8 mouse cellular contexts compared by ENCODE assay signal in genomic region chr6:29215181-29215580, GRCm38 (mm10). TPM values are rescaled to one million over a fixed set of nuclear protein-coding genes. Genes with fewer than 3 reads are reported as not detected.
DNase-seq lines count a peak whose midpoint lies in the region; ATAC-seq and TF ChIP-seq lines count a peak whose summit lies in the region.

No protein-coding gene starts in this region.

- no peaks in the 10 kb centered on the region for H3K36me3 ChIP-seq in heart, embryonic 12.5 days
- H3K36me3 ChIP-seq in E14TG2a.4 (ENCODE audit: insufficient read depth, low read length): no peaks in the 10 kb centered on the region
- H3K36me3 ChIP-seq in forebrain, embryonic 14.5 days (ENCODE audit: control insufficient read depth, insufficient read depth, low read length): no peaks in the 10 kb centered on the region
- no peaks in the 10 kb centered on the region for H3K36me3 ChIP-seq in liver, embryonic 16.5 days (ENCODE audit: control insufficient read depth, insufficient read depth)

- peak overlapping the region; percentile 78 for H3K4me3 ChIP-seq in heart, embryonic 12.5 days
- H3K4me3 ChIP-seq in E14TG2a.4 (replicated peaks; ENCODE audit: low read length): peak overlapping the region; percentile 95
- H3K4me3 ChIP-seq in forebrain, embryonic 14.5 days (ENCODE audit: low read depth, low read length): peak overlapping the region; percentile 64
- H3K4me3 ChIP-seq in liver, embryonic 16.5 days (ENCODE audit: low read depth, low read length): peak overlapping the region; percentile 70

- 22% methylated on average over 9 of the region's 9 CpGs for WGBS in heart, embryonic 12.5 days
- WGBS in forebrain, embryonic 14.5 days: 12% methylated on average over 9 of the region's 9 CpGs
- WGBS in liver, embryonic 16.5 days (ENCODE audit: insufficient replicate concordance): 15% methylated on average over 9 of the region's 9 CpGs

- H3K27me3 ChIP-seq in heart, embryonic 12.5 days (replicated peaks): peaks cover 14% of the 10 kb centered on the region
- peaks cover 52% of the 10 kb centered on the region for H3K27me3 ChIP-seq in E14TG2a.4 (ENCODE audit: insufficient read depth, low read length)
- peaks cover 6% of the 10 kb centered on the region; the same call in 1 of the 2 replicates for H3K27me3 ChIP-seq in forebrain, embryonic 14.5 days (replicated peaks; ENCODE audit: control insufficient read depth, insufficient read depth, low read length)
- peaks cover 22% of the 10 kb centered on the region for H3K27me3 ChIP-seq in liver, embryonic 16.5 days (ENCODE audit: control insufficient read depth, insufficient read depth, low read depth, low read length)

- H3K27ac ChIP-seq in heart, embryonic 12.5 days (ENCODE audit: poor library complexity, severe bottlenecking): no peak overlapping the region
- H3K27ac ChIP-seq in forebrain, embryonic 14.5 days (ENCODE audit: low read depth, low read length): no peak overlapping the region
- H3K27ac ChIP-seq in liver, embryonic 16.5 days (ENCODE audit: low read length): no peak overlapping the region

- no peaks in the 10 kb centered on the region for H3K9me3 ChIP-seq in heart, embryonic 12.5 days (replicated peaks)
- H3K9me3 ChIP-seq in E14TG2a.4 (ENCODE audit: low read length): no peaks in the 10 kb centered on the region
- no peaks in the 10 kb centered on the region for H3K9me3 ChIP-seq in forebrain, embryonic 14.5 days (replicated peaks; ENCODE audit: control insufficient read depth, low read length)
- no peaks in the 10 kb centered on the region for H3K9me3 ChIP-seq in liver, embryonic 16.5 days (replicated peaks; ENCODE audit: control insufficient read depth, low read length)

- no peak for ATAC-seq in heart, embryonic 12.5 days (ENCODE audit: insufficient number of reproducible peaks, low FRiP score)
- no peak for ATAC-seq in forebrain, embryonic 14.5 days
- no peak for ATAC-seq in liver, embryonic 16.5 days (ENCODE audit: low read depth)

- peak overlapping the region; percentile 97 for H3K4me2 ChIP-seq in heart, embryonic 12.5 days
- H3K4me2 ChIP-seq in forebrain, embryonic 14.5 days (ENCODE audit: low read length): peak overlapping the region; percentile 97
- H3K4me2 ChIP-seq in liver, embryonic 16.5 days (ENCODE audit: low read depth, low read length): peak overlapping the region; percentile 88

- H3K9ac ChIP-seq in heart, embryonic 12.5 days: peak overlapping the region; percentile 73
- H3K9ac ChIP-seq in forebrain, embryonic 14.5 days (ENCODE audit: low read length): peak overlapping the region; percentile 68
- peak overlapping the region; percentile 61; the same call in 1 of the 2 replicates for H3K9ac ChIP-seq in liver, embryonic 16.5 days (ENCODE audit: low read depth, low read length)

- no peak for DNase-seq in heart, postnatal 4 days
- DNase-seq in forebrain, embryonic 14.5 days (ENCODE audit: low spot score): no peak
- DNase-seq in adipocyte (ENCODE audit: low spot score): no peak
- no peak for DNase-seq in layer of hippocampus, adult 9-11 months
- DNase-seq in right cerebral cortex, adult 2 months (ENCODE audit: low spot score in 2 of 2): no peak

- no peak for TF ChIP-seq CTCF in E14TG2a.4 (conservative IDR thresholded peaks at IDR 0.05; ENCODE audit: low read length)

- peaks cover 33% of the 10 kb centered on the region for H3K4me1 ChIP-seq in heart, embryonic 12.5 days (replicated peaks)
- peaks cover 45% of the 10 kb centered on the region for H3K4me1 ChIP-seq in E14TG2a.4 (replicated peaks; ENCODE audit: low read depth, low read length)
- H3K4me1 ChIP-seq in forebrain, embryonic 14.5 days (ENCODE audit: control insufficient read depth, insufficient read depth, low read length): peaks cover 24% of the 10 kb centered on the region
- peaks cover 20% of the 10 kb centered on the region for H3K4me1 ChIP-seq in liver, embryonic 16.5 days (ENCODE audit: control insufficient read depth, low read depth, low read length)

RNA-seq across cellular contexts. Expression of gene Impdh1, which starts 1.0 kb away (rescaled TPM):
- polyA plus RNA-seq in heart, embryonic 12.5 days (2016; fragmentation: Nextera tagmentation; extraction: Ambion mirVana): 39.5 and 40.8 TPM in 2 replicates
- total RNA-seq in heart, postnatal 4 days (2021): 10 to 100 TPM; 29.5 to 30.6 TPM
- polyA plus RNA-seq in forebrain, embryonic 14.5 days (2014; fragmentation: Nextera tagmentation; extraction: Ambion mirVana): 34.5 and 50.2 TPM in 2 replicates
- 8.4 and 10.0 TPM in 2 replicates for polyA plus RNA-seq in liver, embryonic 16.5 days (2015; fragmentation: Nextera tagmentation; extraction: Ambion mirVana)

RNA-seq across cellular contexts. Expression of gene Prrt4, which starts 35.8 kb away (rescaled TPM):
- 3.0 and 3.1 TPM in 2 replicates for polyA plus RNA-seq in heart, embryonic 12.5 days (2016; fragmentation: Nextera tagmentation; extraction: Ambion mirVana)
- total RNA-seq in heart, postnatal 4 days (2021): 1 to 10 TPM; 7.3 to 7.7 TPM
- polyA plus RNA-seq in forebrain, embryonic 14.5 days (2014; fragmentation: Nextera tagmentation; extraction: Ambion mirVana): 1.9 and 3.8 TPM in 2 replicates
- polyA plus RNA-seq in liver, embryonic 16.5 days (2015; fragmentation: Nextera tagmentation; extraction: Ambion mirVana): 0.04 TPM in 1 of 2 replicates, not detected in the other

RNA-seq across cellular contexts. Expression of gene Rbm28, which starts 50.4 kb away (rescaled TPM):
- 32.4 and 35.6 TPM in 2 replicates for polyA plus RNA-seq in heart, embryonic 12.5 days (2016; fragmentation: Nextera tagmentation; extraction: Ambion mirVana)
- total RNA-seq in heart, postnatal 4 days (2021): 10 to 100 TPM; 30.3 to 32.5 TPM
- 34.3 and 36.6 TPM in 2 replicates for polyA plus RNA-seq in forebrain, embryonic 14.5 days (2014; fragmentation: Nextera tagmentation; extraction: Ambion mirVana)
- 8.8 and 8.9 TPM in 2 replicates for polyA plus RNA-seq in liver, embryonic 16.5 days (2015; fragmentation: Nextera tagmentation; extraction: Ambion mirVana)

RNA-seq across cellular contexts. Expression of gene Hilpda, which starts 57.1 kb away (rescaled TPM):
- 22.7 TPM in 2 replicates for polyA plus RNA-seq in heart, embryonic 12.5 days (2016; fragmentation: Nextera tagmentation; extraction: Ambion mirVana)
- 1 to 10 TPM; 9.0 to 9.6 TPM for total RNA-seq in heart, postnatal 4 days (2021)
- 46.6 and 54.6 TPM in 2 replicates for polyA plus RNA-seq in forebrain, embryonic 14.5 days (2014; fragmentation: Nextera tagmentation; extraction: Ambion mirVana)
- polyA plus RNA-seq in liver, embryonic 16.5 days (2015; fragmentation: Nextera tagmentation; extraction: Ambion mirVana): 26.1 and 32.4 TPM in 2 replicates
